Mouse (Mus musculus) forebrain, embryonic 12.5 days (tissue): ENCODE results near the gene Ttn. TPM values are rescaled to one million over a fixed set of nuclear protein-coding genes. Genes with fewer than 3 reads are reported as not detected.

Experiments used
- ATAC-seq: fragments of 200-750 bp; cut with Nextera tagmentation; 2 replicates; pipeline ENCODE4 v1.8.0; 2017; ENCODE audit warnings: moderate TSS enrichment; ENCODE audit not compliant: low FRiP score
- H3K27ac ChIP-seq: fragments of 300-500 bp; sonication (generic); 2 replicates; pipeline ENCODE4 v1.5.1; 2016; ENCODE audit warnings: mild to moderate bottlenecking
- H3K27me3 ChIP-seq: fragments of 300-500 bp; sonication (generic); 2 replicates; pipeline ENCODE4 v1.6.1; 2016; ENCODE audit warnings: mild to moderate bottlenecking
- H3K36me3 ChIP-seq: fragments of 300-500 bp; sonication (generic); replicated peaks from 2 replicates; pipeline ENCODE4 v1.6.1; 2016; ENCODE audit warnings: mild to moderate bottlenecking
- H3K4me1 ChIP-seq: fragments of 300-500 bp; sonication (generic); 2 replicates; pipeline ENCODE4 v1.6.1; 2016
- H3K4me2 ChIP-seq: fragments of 300-500 bp; sonication (generic); 2 replicates; pipeline ENCODE4 v1.6.1; 2016; ENCODE audit warnings: mild to moderate bottlenecking, moderate library complexity
- H3K4me3 ChIP-seq: fragments of 300-500 bp; sonication (generic); replicated peaks from 2 replicates; pipeline ENCODE4 v1.5.1; 2016; ENCODE audit warnings: mild to moderate bottlenecking
- H3K9ac ChIP-seq: fragments of 300-500 bp; sonication (generic); 2 replicates; pipeline ENCODE4 v1.6.1; 2016; ENCODE audit warnings: mild to moderate bottlenecking
- H3K9me3 ChIP-seq: fragments of 300-500 bp; sonication (generic); 2 replicates; pipeline ENCODE4 v1.6.1; 2016
- WGBS: fragments of 180-500 bp; shearing (Covaris S2); methylation state at CpG from one replicate; pipeline ENCODE4 v1.1.7; 2016; 5-methylcytosine and 5-hydroxymethylcytosine counted together
- polyA plus RNA-seq: library from polyadenylated mRNA; unstranded; fragments of >200 nt; fragmentation: Nextera tagmentation; extraction: Ambion mirVana; gene quantifications from 2 replicates; pipeline ENCODE4 v1.2.1, GENCODE M21; 2016

The Ttn gene
- polyA plus RNA-seq, 1 experiment from 2014 or later: 1.2 TPM

- 94% methylated on average over 7 of the region's 7 CpGs for WGBS
- H3K36me3 ChIP-seq: no peaks in the 10 kb centered on the region
Observed at GRCm38 (mm10) chr2:76888721-76889120, 93.6 kb downstream of the Ttn start.

DNA sequence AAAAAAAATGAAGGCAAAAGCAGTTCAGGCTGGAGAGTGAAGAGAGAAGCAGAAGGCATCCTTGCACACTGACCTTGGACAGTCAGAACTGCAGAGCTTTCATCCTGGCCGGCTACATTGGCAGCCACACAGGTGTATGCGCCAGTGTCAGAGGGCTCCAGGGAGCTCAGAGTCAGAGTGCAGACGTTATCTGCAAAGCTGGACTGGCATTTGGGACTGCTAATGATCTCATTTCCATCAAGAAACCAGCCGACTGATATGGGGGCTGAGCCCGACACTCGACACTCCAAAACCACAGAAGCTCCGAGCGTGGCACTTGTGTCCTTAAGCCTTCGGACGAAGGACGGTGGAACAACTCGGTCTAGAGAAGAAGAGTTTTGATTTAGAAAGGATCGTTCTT lies 96.5 kb downstream of the Ttn start:
- H3K36me3 ChIP-seq: no peaks in the 10 kb centered on the region
- no peaks in the 10 kb centered on the region for H3K27me3 ChIP-seq
- no peak overlapping the region for H3K27ac ChIP-seq
- no peak overlapping the region for H3K9ac ChIP-seq
- H3K4me3 ChIP-seq: no peak overlapping the region
- no peak overlapping the region for H3K4me2 ChIP-seq
- no peaks in the 10 kb centered on the region for H3K4me1 ChIP-seq
- WGBS: 90% methylated on average over 13 of the region's 13 CpGs
- no peaks in the 10 kb centered on the region for H3K9me3 ChIP-seq
- no peak for ATAC-seq

More at GRCm38 (mm10) chr2:76888721-76889120, 93.6 kb downstream of the Ttn start:
- Histone ChIP-seq H3K4me3 (no peak overlapping the region), H3K4me2 (no peak overlapping the region), H3K27ac (no peak overlapping the region), H3K9me3 (no peaks in the 10 kb centered on the region), H3K4me1 (no peaks in the 10 kb centered on the region), H3K27me3 (no peaks in the 10 kb centered on the region), H3K9ac (no peak overlapping the region)
- no peak for ATAC-seq

- Histone ChIP-seq H3K4me3 (no peak overlapping the region), H3K4me2 (no peak overlapping the region), H3K9me3 (no peaks in the 10 kb centered on the region), H3K27me3 (no peaks in the 10 kb centered on the region), H3K27ac (no peak overlapping the region), H3K4me1 (no peaks in the 10 kb centered on the region), H3K36me3 (no peaks in the 10 kb centered on the region), H3K9ac (no peak overlapping the region)
- no peak for ATAC-seq
- WGBS: 94% methylated on average over 12 of the region's 12 CpGs
Observed at GRCm38 (mm10) chr2:76881406-76881805, 100.9 kb downstream of the Ttn start.

DNA sequence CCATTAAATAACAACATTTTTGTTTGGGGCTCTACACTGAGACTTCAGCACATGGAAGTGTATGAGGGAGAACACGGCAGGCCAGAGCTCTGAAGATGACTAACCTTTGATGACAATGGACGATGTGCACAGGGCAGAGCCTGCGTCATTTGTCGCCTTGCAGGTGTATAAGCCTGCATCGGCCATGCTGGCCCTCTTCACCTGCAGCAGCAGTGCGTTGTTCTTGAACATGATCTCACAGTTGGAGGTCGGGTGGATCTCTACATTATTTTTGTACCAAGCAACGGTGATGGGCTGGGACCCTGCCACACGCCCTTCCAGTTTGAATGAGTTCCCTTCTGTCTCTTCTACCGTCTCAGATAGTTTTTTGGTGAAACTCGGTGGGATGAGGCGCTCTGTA lies 106.8 kb downstream of the Ttn start:
- Histone ChIP-seq H3K4me1 (no peaks in the 10 kb centered on the region), H3K4me3 (no peak overlapping the region), H3K9ac (no peak overlapping the region), H3K27ac (no peak overlapping the region), H3K4me2 (no peak overlapping the region), H3K27me3 (no peaks in the 10 kb centered on the region), H3K36me3 (no peaks in the 10 kb centered on the region), H3K9me3 (no peaks in the 10 kb centered on the region)
- no peak for ATAC-seq
- 92% methylated on average over 12 of the region's 12 CpGs for WGBS

DNA sequence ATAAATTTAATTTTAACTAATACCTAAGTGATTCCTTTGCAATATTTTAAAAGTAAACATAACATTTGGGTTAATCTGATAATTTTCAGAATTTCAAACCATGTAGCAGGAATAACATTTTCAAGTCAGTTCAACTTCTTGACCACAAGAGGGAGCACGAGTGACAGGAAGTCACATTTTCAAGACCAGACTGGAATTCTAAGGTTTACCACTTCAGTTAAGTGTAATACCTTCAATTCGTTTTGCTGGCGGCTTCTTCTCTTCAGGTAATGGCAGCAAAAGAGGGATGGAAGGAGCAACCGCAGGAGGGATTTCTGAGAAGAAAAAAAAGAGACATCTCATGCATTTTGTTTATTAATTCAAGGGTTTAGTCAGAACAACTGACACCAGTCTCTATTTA lies 115.4 kb downstream of the Ttn start:
- Histone ChIP-seq H3K27ac (no peak overlapping the region), H3K4me1 (no peaks in the 10 kb centered on the region), H3K9ac (no peak overlapping the region), H3K36me3 (no peaks in the 10 kb centered on the region), H3K4me3 (no peak overlapping the region), H3K27me3 (no peaks in the 10 kb centered on the region), H3K4me2 (no peak overlapping the region), H3K9me3 (no peaks in the 10 kb centered on the region)
- no peak for ATAC-seq
- WGBS: 25% methylated on average over 4 of the region's 4 CpGs

DNA sequence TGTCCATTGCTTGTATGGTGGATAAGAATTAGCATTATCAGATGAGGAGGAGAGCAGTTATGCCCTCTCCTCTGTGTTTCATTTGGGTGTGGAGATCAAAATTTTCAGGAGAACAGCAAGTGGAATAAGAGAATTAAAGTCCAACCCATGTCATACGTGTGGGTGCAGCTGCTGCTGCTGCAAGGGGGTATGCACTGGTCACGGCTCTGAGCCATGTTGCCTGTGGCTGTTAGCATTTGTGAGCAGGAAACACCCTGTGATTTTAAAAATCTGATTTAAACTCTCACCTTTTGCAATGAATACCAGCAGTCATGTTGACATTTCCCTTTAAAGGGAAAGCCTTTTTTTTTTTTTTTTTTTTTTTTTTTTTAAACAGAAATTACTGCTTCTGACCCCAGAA lies 116.8 kb downstream of the Ttn start:
- H3K9ac ChIP-seq: no peak overlapping the region
- no peaks in the 10 kb centered on the region for H3K9me3 ChIP-seq
- H3K4me2 ChIP-seq: no peak overlapping the region
- no peak overlapping the region for H3K4me3 ChIP-seq
- 86% methylated on average over 2 of the region's 2 CpGs for WGBS
- no peaks in the 10 kb centered on the region for H3K27me3 ChIP-seq
- ATAC-seq: no peak
- H3K36me3 ChIP-seq: no peaks in the 10 kb centered on the region
- H3K27ac ChIP-seq: no peak overlapping the region
- H3K4me1 ChIP-seq: no peaks in the 10 kb centered on the region

DNA sequence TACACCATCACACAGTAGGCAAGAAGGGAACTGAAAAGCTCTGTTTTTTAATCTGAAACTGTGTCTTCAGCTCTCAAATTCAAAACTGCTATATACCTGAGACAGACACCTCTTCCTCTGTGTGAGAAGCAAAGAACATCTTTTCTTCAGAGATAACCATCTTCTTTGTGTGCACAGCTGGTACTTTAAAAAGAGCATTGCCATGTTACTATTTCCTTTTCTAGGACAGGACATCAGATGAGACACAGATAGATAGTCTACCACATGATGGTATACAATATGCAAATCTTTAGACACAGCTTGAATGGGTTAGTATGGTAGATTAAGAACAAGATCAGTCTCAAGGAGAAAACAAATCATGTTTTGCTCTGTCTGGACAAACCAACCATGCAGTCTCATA lies 121.0 kb downstream of the Ttn start:
- Histone ChIP-seq H3K9ac (no peak overlapping the region), H3K27ac (no peak overlapping the region), H3K4me2 (no peak overlapping the region), H3K27me3 (no peaks in the 10 kb centered on the region), H3K4me1 (no peaks in the 10 kb centered on the region), H3K9me3 (no peaks in the 10 kb centered on the region), H3K4me3 (no peak overlapping the region), H3K36me3 (no peaks in the 10 kb centered on the region)
- no peak for ATAC-seq

DNA sequence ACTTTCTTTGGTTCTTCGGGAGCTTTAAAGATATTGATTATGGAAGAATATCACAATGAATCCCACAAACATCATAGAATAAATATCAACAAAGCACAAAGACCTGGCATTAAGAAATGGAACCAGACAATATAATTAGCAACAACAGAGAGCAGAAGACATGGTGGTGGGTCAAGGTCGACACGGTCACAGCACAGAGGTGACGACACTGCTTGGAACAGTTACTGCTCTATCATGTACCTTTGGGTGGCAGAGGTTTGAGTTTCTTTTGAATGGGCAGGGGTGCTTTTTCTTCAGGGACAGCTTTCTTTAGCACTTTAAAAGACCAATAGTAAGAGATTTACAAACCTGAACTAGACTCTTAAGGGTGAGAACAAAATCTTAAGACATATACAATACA lies 132.3 kb downstream of the Ttn start:
- ATAC-seq: no peak
- Histone ChIP-seq H3K4me1 (no peaks in the 10 kb centered on the region), H3K9ac (no peak overlapping the region), H3K4me3 (no peak overlapping the region), H3K9me3 (no peaks in the 10 kb centered on the region), H3K27me3 (no peaks in the 10 kb centered on the region), H3K27ac (no peak overlapping the region), H3K36me3 (no peaks in the 10 kb centered on the region), H3K4me2 (no peak overlapping the region)
- WGBS: 94% methylated on average over 4 of the region's 4 CpGs

DNA sequence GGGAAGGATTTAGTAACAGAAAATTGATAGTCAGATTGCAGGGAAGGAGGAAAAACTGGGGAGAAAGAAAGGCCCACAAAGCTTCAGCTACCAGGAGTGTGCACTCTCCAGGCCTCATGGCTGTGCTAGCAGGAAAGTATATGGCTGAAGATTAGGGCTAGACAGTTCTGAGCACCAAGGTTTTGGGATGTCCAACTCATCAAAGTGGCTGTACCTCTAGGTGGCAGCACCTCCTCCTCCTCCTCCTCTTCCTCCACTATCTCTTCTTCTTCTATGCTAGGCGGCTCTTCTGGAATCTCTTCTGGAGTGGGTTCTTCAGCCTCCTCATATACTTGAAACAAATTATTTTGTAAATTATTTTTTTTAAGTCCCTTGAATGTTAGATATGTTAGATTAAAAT lies 139.2 kb downstream of the Ttn start:
- Histone ChIP-seq H3K9me3 (no peaks in the 10 kb centered on the region), H3K4me1 (no peaks in the 10 kb centered on the region), H3K4me3 (no peak overlapping the region), H3K27ac (no peak overlapping the region), H3K36me3 (no peaks in the 10 kb centered on the region), H3K27me3 (no peaks in the 10 kb centered on the region), H3K9ac (no peak overlapping the region), H3K4me2 (no peak overlapping the region)
- WGBS: 56% methylated on average over 1 of the region's 1 CpGs
- no peak for ATAC-seq

GRCm38 (mm10) chr2:76820472-76820871 lies 161.9 kb downstream of the Ttn start:
- Histone ChIP-seq H3K27ac (no peak overlapping the region), H3K4me1 (no peaks in the 10 kb centered on the region; the same call in 1 of the 2 replicates), H3K27me3 (no peaks in the 10 kb centered on the region), H3K9me3 (no peaks in the 10 kb centered on the region), H3K4me3 (no peak overlapping the region), H3K4me2 (no peak overlapping the region), H3K36me3 (no peaks in the 10 kb centered on the region), H3K9ac (no peak overlapping the region)
- ATAC-seq: no peak

GRCm38 (mm10) chr2:76817796-76818195 lies 164.6 kb downstream of the Ttn start:
- WGBS: 4% methylated on average over 2 of the region's 2 CpGs
- no peak for ATAC-seq
- Histone ChIP-seq H3K27ac (no peak overlapping the region), H3K4me3 (no peak overlapping the region), H3K4me1 (no peaks in the 10 kb centered on the region; the same call in 1 of the 2 replicates), H3K9ac (no peak overlapping the region), H3K27me3 (no peaks in the 10 kb centered on the region), H3K36me3 (no peaks in the 10 kb centered on the region), H3K4me2 (no peak overlapping the region), H3K9me3 (no peaks in the 10 kb centered on the region)

DNA sequence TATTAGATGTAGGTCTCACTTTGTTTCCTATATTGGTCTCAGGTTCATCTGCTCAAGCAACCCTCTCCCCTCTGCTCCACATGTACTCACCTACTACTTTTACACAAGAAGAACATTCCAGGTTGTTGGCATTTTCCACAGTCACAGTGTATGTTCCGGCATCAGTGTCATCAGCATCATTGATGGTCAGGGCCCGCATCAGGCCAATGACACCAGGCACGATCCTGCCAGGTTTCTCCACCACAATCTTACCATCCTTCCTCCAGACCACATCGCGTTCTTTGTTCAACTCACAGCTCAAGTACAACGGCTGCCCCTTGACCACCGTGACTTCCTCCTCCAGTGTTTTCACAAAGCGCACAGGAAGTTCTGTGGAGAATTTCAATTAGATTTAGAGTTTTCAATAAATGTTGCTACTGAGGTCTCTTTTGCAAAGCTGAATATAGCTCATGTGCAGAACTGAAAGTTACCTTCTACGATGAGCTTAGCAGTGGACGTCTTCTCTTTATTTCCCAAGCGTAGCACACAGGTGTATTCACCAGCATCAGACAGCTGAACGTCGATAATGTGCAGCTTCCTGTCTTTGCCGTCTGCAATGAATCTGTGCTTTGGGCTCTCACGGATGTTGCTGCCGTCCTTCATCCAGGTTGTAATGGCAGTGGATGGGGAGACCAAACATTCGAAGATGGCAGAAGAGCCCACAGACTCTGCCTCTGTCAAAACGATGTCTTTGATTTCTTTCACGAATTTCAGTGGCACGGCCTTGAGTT lies 168.1 kb downstream of the Ttn start:
- Histone ChIP-seq H3K4me3 (no peak overlapping the region), H3K27me3 (no peaks in the 10 kb centered on the region), H3K27ac (no peak overlapping the region), H3K9ac (no peak overlapping the region), H3K36me3 (no peaks in the 10 kb centered on the region), H3K4me1 (no peaks in the 10 kb centered on the region; the same call in 1 of the 2 replicates), H3K9me3 (no peaks in the 10 kb centered on the region), H3K4me2 (no peak overlapping the region)
- 91% methylated on average over 20 of the region's 20 CpGs for WGBS
- no peak for ATAC-seq

DNA sequence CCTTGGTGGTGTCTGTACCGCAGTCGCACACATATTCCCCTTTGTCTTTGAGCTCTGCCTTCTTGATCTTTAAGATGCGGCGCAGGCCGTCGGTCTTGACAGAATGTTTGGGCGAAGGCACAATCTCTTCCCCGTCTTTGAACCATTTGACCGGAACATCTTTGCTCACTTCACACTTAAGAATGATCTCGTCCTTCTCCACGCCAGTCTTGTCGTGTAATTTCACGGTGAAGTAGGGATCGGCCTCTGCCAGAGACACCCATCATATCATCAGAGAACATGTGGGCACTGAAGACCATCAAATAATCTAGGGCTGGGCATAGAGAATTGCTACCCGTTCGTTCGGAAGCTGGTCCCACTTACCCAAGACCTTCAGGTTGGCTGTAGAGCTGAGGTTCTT lies 171.2 kb downstream of the Ttn start:
- no peak for ATAC-seq
- H3K36me3 ChIP-seq: no peaks in the 10 kb centered on the region
- H3K4me3 ChIP-seq: no peak overlapping the region
- H3K4me2 ChIP-seq: no peak overlapping the region
- no peaks in the 10 kb centered on the region for H3K27me3 ChIP-seq
- H3K9me3 ChIP-seq: no peaks in the 10 kb centered on the region
- 97% methylated on average over 17 of the region's 17 CpGs for whole genome bisulfite sequencing
- no peak overlapping the region for H3K27ac ChIP-seq
- H3K9ac ChIP-seq: no peak overlapping the region
- no peaks in the 10 kb centered on the region for H3K4me1 ChIP-seq
